Mouse (Mus musculus) megakaryocyte, embryonic 14.5 days (primary cell): ENCODE data around the gene Acbd4.

Experiments used
- FLI1 ChIP-seq: IDR thresholded peaks from 2 replicates; pipeline ENCODE4 v1.6.1; 2012; ENCODE audit warnings: low read length, inconsistent platforms, mixed read lengths
- GATA1 ChIP-seq: IDR thresholded peaks from 3 replicates; pipeline ENCODE4 v1.6.1; 2012; ENCODE audit warnings: mixed read lengths, low read length, inconsistent platforms, borderline replicate concordance

DNA sequence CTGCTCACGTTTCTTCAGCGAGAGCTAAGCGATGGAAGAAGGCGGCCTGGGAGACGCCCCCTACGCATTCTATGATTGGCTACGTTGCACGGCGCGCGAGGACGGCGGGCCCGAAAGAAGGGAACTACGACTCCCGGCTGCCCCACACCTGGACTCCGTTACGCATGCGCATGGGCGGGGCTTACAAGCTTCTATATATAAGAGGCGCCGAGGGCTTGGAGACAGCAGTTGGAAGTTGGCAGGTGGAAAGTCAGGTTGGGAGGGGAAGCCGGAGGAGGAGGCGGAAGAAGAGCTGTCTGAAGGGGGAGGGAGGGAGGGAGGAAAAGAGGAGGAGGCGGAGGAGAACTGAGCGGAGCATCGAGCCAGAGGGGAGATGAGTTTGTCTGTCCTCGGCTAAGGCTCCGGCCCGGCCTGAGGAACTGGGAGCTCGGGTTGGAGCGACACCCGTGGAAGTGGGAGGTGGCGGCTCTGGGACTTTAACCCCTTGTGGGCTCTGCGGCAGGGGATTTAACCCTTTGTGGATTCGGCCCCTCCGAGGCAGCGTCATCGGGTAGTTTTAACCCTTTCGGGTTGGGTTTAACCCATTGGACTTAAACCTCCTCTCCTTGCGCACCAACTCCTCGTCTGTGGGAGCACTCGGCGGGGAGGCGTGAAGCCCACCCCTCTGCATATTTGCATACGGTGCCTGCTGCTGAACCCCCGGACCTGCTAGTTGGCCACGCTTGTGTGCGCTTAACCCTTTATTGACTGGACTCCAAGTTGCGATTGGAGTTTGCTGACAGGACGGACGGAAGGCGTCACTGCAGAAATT is 14.7 kb downstream of the Acbd4 start, which contains the start of gene Hexim1:
- TF ChIP-seq GATA1 (no peak), FLI1 (no peak)
